Mouse (Mus musculus) heart, adult 10 weeks (tissue): Measurements from ENCODE around the gene Olfr806. TPM values are rescaled to one million over a fixed set of nuclear protein-coding genes. Genes with fewer than 3 reads are reported as not detected.

Experiments used
- polyA plus RNA-seq: library from polyadenylated mRNA; stranded (reverse); fragments of 350-450 nt; fragmentation: Illumina TruSeq; extraction: RNeasy Lipid Tissue Mini Kit (QIAGEN cat#74804); gene quantifications from one replicate; pipeline ENCODE4 v1.2.3, GENCODE M21; 2014; ENCODE audit warnings: low read depth, low replicate concordance

Olfr806 gene
- not detected for polyA plus RNA-seq

GRCm38 (mm10) chr10:129741821-129742220 lies at the start of gene Olfr806:
Gene Olfr806 (minus strand): TSS chr10:129741921.

GRCm38 (mm10) chr10:129774338-129774737 lies 32.6 kb upstream of the Olfr806 start, which contains the start of gene Olfr809:
Gene Olfr809 (plus strand): TSS chr10:129774638.

GRCm38 (mm10) chr10:129765182-129765581 lies 23.5 kb upstream of the Olfr806 start, which contains the start of gene Olfr808:
Gene Olfr808 (plus strand): TSS chr10:129765482.

GRCm38 (mm10) chr10:129757693-129758092 lies 16.0 kb upstream of the Olfr806 start, which contains the start of gene Olfr807:
Gene Olfr807 (minus strand): TSS chr10:129757793.

DNA sequence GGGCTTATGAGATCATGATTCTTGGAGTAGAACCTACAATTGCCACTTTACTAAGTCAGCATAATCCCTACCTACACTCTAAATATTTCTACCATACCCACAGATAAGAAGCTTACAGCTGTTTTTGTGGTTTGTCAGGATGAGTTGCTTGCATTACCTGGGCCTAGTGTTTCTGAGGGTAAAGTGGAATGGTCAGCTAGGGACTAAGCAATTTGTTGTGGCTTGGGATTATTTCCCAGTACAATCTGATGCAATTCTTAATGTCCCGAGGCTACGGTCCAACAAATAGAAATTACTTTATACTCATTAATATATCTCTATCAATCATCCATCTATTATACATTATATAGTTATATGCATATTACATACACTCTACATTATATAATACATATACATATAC lies 12.4 kb downstream of the Olfr806 start, which contains the start of gene Olfr805:
Gene Olfr805 (minus strand): TSS at position 101 of the 400 bp plus-strand sequence.

GRCm38 (mm10) chr10:129702910-129703309 lies 38.8 kb downstream of the Olfr806 start, which contains the start of gene Olfr804:
Gene Olfr804 (plus strand): TSS chr10:129703210.

GRCm38 (mm10) chr10:129694186-129694585 lies 47.5 kb downstream of the Olfr806 start, which contains the start of gene Olfr803:
Gene Olfr803 (minus strand): TSS chr10:129694286.

GRCm38 (mm10) chr10:129688069-129688468 lies 53.7 kb downstream of the Olfr806 start, which contains the start of gene Olfr802:
Gene Olfr802 (minus strand): TSS chr10:129688169.

Other genes with a start within 250 kb of the Olfr806 start
- gene Olfr790, start 243.4 kb downstream of the Olfr806 start, polyA plus RNA-seq, result not detected
- not detected for gene Olfr791, start 220.1 kb downstream of the Olfr806 start, polyA plus RNA-seq
- gene Olfr792, start 202.8 kb downstream of the Olfr806 start, polyA plus RNA-seq, result not detected
- gene Olfr794, start 174.3 kb downstream of the Olfr806 start, polyA plus RNA-seq, result not detected
- not detected for gene Olfr796, start 129.4 kb downstream of the Olfr806 start, polyA plus RNA-seq
- gene Olfr798, start 114.0 kb downstream of the Olfr806 start, polyA plus RNA-seq, result not detected
- not detected for gene Olfr799, start 104.4 kb downstream of the Olfr806 start, polyA plus RNA-seq
- not detected for gene Olfr800, start 84.2 kb downstream of the Olfr806 start, polyA plus RNA-seq
- gene Olfr801, start 68.1 kb downstream of the Olfr806 start, polyA plus RNA-seq, result not detected
- gene Olfr802, start 53.8 kb downstream of the Olfr806 start, polyA plus RNA-seq, result not detected
- not detected for gene Olfr803, start 47.6 kb downstream of the Olfr806 start, polyA plus RNA-seq
- not detected for gene Olfr804, start 38.7 kb downstream of the Olfr806 start, polyA plus RNA-seq
- gene Olfr805, start 12.5 kb downstream of the Olfr806 start, polyA plus RNA-seq, result not detected
- gene Olfr807, start 15.9 kb upstream of the Olfr806 start, polyA plus RNA-seq, result not detected
- not detected for gene Olfr808, start 23.6 kb upstream of the Olfr806 start, polyA plus RNA-seq
- not detected for gene Olfr809, start 32.7 kb upstream of the Olfr806 start, polyA plus RNA-seq
- not detected for gene Olfr810, start 53.0 kb upstream of the Olfr806 start, polyA plus RNA-seq
- not detected for gene Olfr811, start 62.5 kb upstream of the Olfr806 start, polyA plus RNA-seq
- gene Olfr812, start 104.2 kb upstream of the Olfr806 start, polyA plus RNA-seq, result not detected
- gene Olfr813, start 113.4 kb upstream of the Olfr806 start, polyA plus RNA-seq, result not detected
- gene Olfr814, start 137.9 kb upstream of the Olfr806 start, polyA plus RNA-seq, result not detected
- gene Olfr815, start 163.9 kb upstream of the Olfr806 start, polyA plus RNA-seq, result not detected
- gene Olfr816, start 173.7 kb upstream of the Olfr806 start, polyA plus RNA-seq, result not detected
- gene Olfr818, start 207.2 kb upstream of the Olfr806 start, polyA plus RNA-seq, result not detected
- gene Olfr819, start 225.3 kb upstream of the Olfr806 start, polyA plus RNA-seq, result not detected
- not detected for gene Olfr247, start 234.2 kb upstream of the Olfr806 start, polyA plus RNA-seq
- gene Gm10310, start 243.1 kb upstream of the Olfr806 start, polyA plus RNA-seq, result not detected